Mouse (Mus musculus): ENCODE measurements around the gene Plekhg1. TPM values are rescaled to one million over a fixed set of nuclear protein-coding genes. Genes with fewer than 3 reads are reported as not detected.
A peak's percentile ranks its signal among the peaks of the same experiment; 100 is the strongest.

The Plekhg1 gene
- total and polyA plus RNA-seq, 3 experiments, result 0.60 to 0.97 (median 0.68) TPM

DNA sequence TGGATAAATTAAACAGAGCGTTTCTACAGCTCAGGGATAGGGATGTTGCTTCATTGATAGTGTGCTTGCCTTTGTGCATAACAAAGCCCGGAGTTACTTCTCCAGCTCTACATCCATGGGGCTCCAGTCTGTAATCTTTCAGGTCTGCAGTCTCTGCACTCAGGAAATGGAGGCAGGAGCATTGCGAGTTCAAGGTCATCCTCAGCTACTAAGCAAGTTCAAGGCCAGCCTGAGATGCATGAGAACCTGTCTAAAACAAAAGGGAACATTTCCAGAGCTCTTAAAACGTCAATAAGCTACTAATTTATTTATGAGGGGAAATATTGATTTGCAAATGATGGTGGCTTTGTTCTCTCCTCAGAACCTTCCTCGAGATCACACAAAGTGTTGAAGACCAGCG, 209.1 kb downstream of the Plekhg1 start:
- in situ Hi-C loops (cut with MboI; ENCODE audit: low pct_ligation_motif_present, low pct_unique_long_range_greater_than_20kb, low sequenced_read_pairs), result loop anchor here (10.0 to 25.0 kb wide), 2 partner anchors 415 to 612 kb away; no protein-coding TSS in a partner anchor
- H3K9me3 ChIP-seq (replicated peaks; ENCODE audit: low read length), result no peaks in the 10 kb centered on the region
- no peaks in the 10 kb centered on the region for H3K36me3 ChIP-seq (replicated peaks in 1 of 2; ENCODE audit: control insufficient read depth in 1 of 2, insufficient read depth in 1 of 2, low read length in 1 of 2)
- no peak for DNase-seq (ENCODE audit: extremely low read depth)
- H3K9ac ChIP-seq (ENCODE audit: insufficient read depth, low read depth), result no peak overlapping the region
- H3K4me3 ChIP-seq (replicated peaks in 1 of 3; ENCODE audit: low read depth in 2 of 3, low read length in 2 of 3, poor library complexity in 1 of 3), result no peak overlapping the region
- H3K27ac ChIP-seq (ENCODE audit: insufficient read depth, low read depth), result no peak overlapping the region
- H3K4me2 ChIP-seq (ENCODE audit: insufficient read depth, low read depth, poor library complexity, severe bottlenecking), result no peak overlapping the region
- H3K27me3 ChIP-seq (replicated peaks), result no peaks in the 10 kb centered on the region
- H3K4me1 ChIP-seq (ENCODE audit: control insufficient read depth in 1 of 2, insufficient read depth in 2 of 2), result no peaks in the 10 kb centered on the region
- dilution Hi-C loops (cut with MboI; ENCODE audit: extremely low pct_ligation_motif_present, extremely low pct_unique_long_range_greater_than_20kb, low sequenced_read_pairs), result no loop called here
- TF ChIP-seq TCF12 (IDR thresholded peaks at IDR 0.05; ENCODE audit: low read depth, low read length), result no peak
- no peak for TF ChIP-seq MAZ (IDR thresholded peaks at IDR 0.05; ENCODE audit: low read depth, low read length)
- no peak for TF ChIP-seq KAT2A (IDR thresholded peaks at IDR 0.05; ENCODE audit: insufficient replicate concordance, low read length)
- TF ChIP-seq IRF4 (IDR thresholded peaks at IDR 0.05; ENCODE audit: low read depth, low read length), result no peak
- no peak for TF ChIP-seq MEF2A (IDR thresholded peaks at IDR 0.05; ENCODE audit: borderline replicate concordance, low read depth, low read length)
- TF ChIP-seq NELFE (IDR thresholded peaks at IDR 0.05; ENCODE audit: low read depth, low read length), result no peak
- no peak for TF ChIP-seq CHD1 (IDR thresholded peaks at IDR 0.05; ENCODE audit: low read depth, low read length)
- no peaks in the 10 kb centered on the region for H3K79me2 ChIP-seq (replicated peaks; ENCODE audit: control insufficient read depth, extremely low read depth, insufficient read depth, poor library complexity, severe bottlenecking)

DNA sequence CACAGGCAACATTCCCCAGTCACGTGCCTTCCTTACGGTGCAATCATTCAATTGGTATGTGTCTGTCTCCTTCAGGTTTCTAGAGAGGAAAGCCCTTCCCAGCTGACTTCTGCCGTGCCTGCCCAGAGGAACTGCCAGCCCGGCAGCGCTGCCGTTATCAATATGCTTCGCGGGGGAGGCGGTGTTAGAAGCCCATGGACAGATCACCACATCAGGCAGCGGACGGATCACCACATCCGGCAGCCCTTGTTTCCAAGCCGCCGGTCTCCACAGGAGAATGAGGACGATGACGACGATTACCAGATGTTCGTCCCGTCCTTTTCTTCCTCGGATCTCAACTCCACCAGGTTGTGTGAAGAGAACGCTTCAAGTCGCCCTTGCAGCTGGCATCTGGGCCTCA, 216.3 kb downstream of the Plekhg1 start:
- H3K4me2 ChIP-seq (ENCODE audit: insufficient read depth, low read depth, poor library complexity, severe bottlenecking), result no peak overlapping the region
- no peaks in the 10 kb centered on the region for H3K27me3 ChIP-seq (replicated peaks)
- TF ChIP-seq CTCF (conservative IDR thresholded peaks at IDR 0.05 in 1 of 2, IDR thresholded peaks at IDR 0.05 in 1 of 2; ENCODE audit: low read depth in 2 of 2, low read length in 2 of 2), result no peak
- TF ChIP-seq SMC3 (IDR thresholded peaks at IDR 0.05; ENCODE audit: low read depth, low read length), result no peak
- TF ChIP-seq RCOR1 (conservative IDR thresholded peaks at IDR 0.05; ENCODE audit: low read depth, low read length), result no peak
- no peak for TF ChIP-seq UBTF (IDR thresholded peaks at IDR 0.05; ENCODE audit: low read depth, low read length)
- in situ Hi-C loops (cut with MboI; ENCODE audit: low pct_ligation_motif_present, low pct_unique_long_range_greater_than_20kb, low sequenced_read_pairs), result no loop called here
- no peaks in the 10 kb centered on the region for H3K4me1 ChIP-seq (ENCODE audit: control insufficient read depth in 1 of 2, insufficient read depth in 2 of 2)
- H3K9me3 ChIP-seq (replicated peaks; ENCODE audit: low read length), result no peaks in the 10 kb centered on the region
- H3K36me3 ChIP-seq (replicated peaks in 1 of 2; ENCODE audit: control insufficient read depth in 1 of 2, insufficient read depth in 1 of 2, low read length in 1 of 2), result peaks cover 0 to 5% of the 10 kb centered on the region in 2 experiments
- H3K9ac ChIP-seq (ENCODE audit: insufficient read depth, low read depth), result no peak overlapping the region
- H3K79me2 ChIP-seq (replicated peaks; ENCODE audit: control insufficient read depth, extremely low read depth, insufficient read depth, poor library complexity, severe bottlenecking), result no peaks in the 10 kb centered on the region
- H3K4me3 ChIP-seq (replicated peaks in 1 of 3; ENCODE audit: low read depth in 2 of 3, low read length in 2 of 3, poor library complexity in 1 of 3), result no peak overlapping the region
- dilution Hi-C loops (cut with MboI; ENCODE audit: extremely low pct_ligation_motif_present, extremely low pct_unique_long_range_greater_than_20kb, low sequenced_read_pairs), result no loop called here
- DNase-seq (ENCODE audit: extremely low read depth), result no peak
- H3K27ac ChIP-seq (ENCODE audit: insufficient read depth, low read depth), result no peak overlapping the region

DNA sequence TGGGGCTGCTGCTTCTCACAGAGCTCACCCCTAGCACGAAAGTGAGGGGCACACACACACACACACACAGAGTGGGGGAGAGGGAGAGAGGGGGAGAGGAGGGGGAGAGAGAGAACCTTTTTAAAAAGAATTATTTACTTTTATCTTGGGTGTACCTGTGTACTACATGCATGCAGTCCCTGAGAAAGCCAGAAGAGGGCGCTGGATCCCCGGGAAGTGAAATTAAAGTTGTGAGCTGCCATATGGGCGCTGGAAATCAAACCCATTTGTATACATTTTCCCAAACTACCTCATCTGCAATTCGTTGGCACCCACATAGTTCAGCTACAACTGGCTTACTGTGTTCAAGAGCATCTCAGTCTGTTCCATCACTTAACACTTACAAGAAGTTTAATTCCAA, 218.4 kb downstream of the Plekhg1 start:
- dilution Hi-C loops (cut with MboI; ENCODE audit: extremely low pct_ligation_motif_present, extremely low pct_unique_long_range_greater_than_20kb, low sequenced_read_pairs) (no loop called here), in situ Hi-C loops (cut with MboI; ENCODE audit: low pct_ligation_motif_present, low pct_unique_long_range_greater_than_20kb, low sequenced_read_pairs) (no loop called here)
- Histone ChIP-seq H3K9me3 (replicated peaks; ENCODE audit: low read length) (no peaks in the 10 kb centered on the region), H3K27ac (ENCODE audit: insufficient read depth, low read depth) (no peak overlapping the region), H3K4me1 (ENCODE audit: control insufficient read depth in 1 of 2, insufficient read depth in 2 of 2) (no peaks in the 10 kb centered on the region), H3K9ac (ENCODE audit: insufficient read depth, low read depth) (no peak overlapping the region), H3K79me2 (replicated peaks; ENCODE audit: control insufficient read depth, extremely low read depth, insufficient read depth, poor library complexity, severe bottlenecking) (no peaks in the 10 kb centered on the region), H3K4me2 (ENCODE audit: insufficient read depth, low read depth, poor library complexity, severe bottlenecking) (no peak overlapping the region), H3K27me3 (replicated peaks) (no peaks in the 10 kb centered on the region), H3K4me3 (replicated peaks in 1 of 3; ENCODE audit: low read depth in 2 of 3, low read length in 2 of 3, poor library complexity in 1 of 3) (no peak overlapping the region), H3K36me3 (replicated peaks in 1 of 2; ENCODE audit: control insufficient read depth in 1 of 2, insufficient read depth in 1 of 2, low read length in 1 of 2) (peaks cover 0 to 5% of the 10 kb centered on the region in 2 experiments)
- no peak for TF ChIP-seq POLR2A (IDR thresholded peaks at IDR 0.05; ENCODE audit: low read depth, low read length)
- TF ChIP-seq MAZ (IDR thresholded peaks at IDR 0.05; ENCODE audit: low read depth, low read length), result no peak
- no peak for TF ChIP-seq GABPA (IDR thresholded peaks at IDR 0.05; ENCODE audit: insufficient replicate concordance, low read depth, low read length)
- peak; percentile 19 to 40; a peak in 3 of 4 replicates for TF ChIP-seq CTCF (conservative IDR thresholded peaks at IDR 0.05 in 1 of 2, IDR thresholded peaks at IDR 0.05 in 1 of 2; ENCODE audit: low read depth in 2 of 2, low read length in 2 of 2)
- no peak for TF ChIP-seq JUN (IDR thresholded peaks at IDR 0.05; ENCODE audit: insufficient read depth, low read depth, low read length)
- TF ChIP-seq ZC3H11A (IDR thresholded peaks at IDR 0.05; ENCODE audit: low read depth, low read length), result no peak
- TF ChIP-seq SIN3A (IDR thresholded peaks at IDR 0.05; ENCODE audit: low read length), result no peak
- no peak for TF ChIP-seq BHLHE40 (IDR thresholded peaks at IDR 0.05; ENCODE audit: low read depth, low read length)
- TF ChIP-seq MYC (IDR thresholded peaks at IDR 0.05; ENCODE audit: low read depth, low read length), result no peak
- TF ChIP-seq RAD21 (IDR thresholded peaks at IDR 0.05; ENCODE audit: low read depth, low read length), result peak; percentile 20
- no peak for DNase-seq (ENCODE audit: extremely low read depth)
